Mouse (Mus musculus) erythroid progenitor cell, adult 5-6 weeks (primary cell): ENCODE data around the gene Atp6v1g3. TPM values are rescaled to one million over a fixed set of nuclear protein-coding genes. Genes with fewer than 3 reads are reported as not detected.

Experiments used
- ATAC-seq: replicated peaks from 2 replicates; pipeline ENCODE4 v1.8.0; 2016; ENCODE audit warnings: moderate number of reproducible peaks, mild to moderate bottlenecking, moderate TSS enrichment, inconsistent platforms; ENCODE audit not compliant: poor library complexity, low FRiP score, severe bottlenecking
- total RNA-seq, 2 experiments: library from RNA; stranded (forward) in 1 of 2; stranded (reverse) in 1 of 2; fragments of 150-400 nt in 1 of 2; fragments of 186-747, 209-891 nt in 1 of 2; gene quantifications; 2 replicates each; pipeline versions ENCODE4 v1.2.3 to v1.2.4; 2015 to 2017; ENCODE audit warnings: low replicate concordance in 2 of 2

The Atp6v1g3 gene
- total RNA-seq, 2 experiments from 2014 or later: not detected

DNA sequence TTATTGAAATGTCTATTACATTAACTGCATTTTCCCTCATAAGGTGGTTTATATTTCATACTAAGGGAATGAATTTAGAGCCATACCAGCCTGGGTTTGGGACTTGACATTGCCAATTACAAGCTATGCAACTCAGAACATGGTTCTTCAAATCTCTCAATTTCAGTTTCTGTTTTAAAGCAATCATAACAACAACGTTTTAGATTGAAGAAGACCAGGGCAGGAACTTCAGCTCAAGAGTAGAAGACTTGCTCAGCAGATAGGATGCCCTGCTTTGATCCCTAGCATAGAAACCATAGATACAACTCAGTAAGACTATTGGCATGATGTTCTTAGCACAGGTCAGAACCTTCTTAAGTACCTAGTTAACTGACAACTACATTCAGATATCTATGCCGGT lies 63.9 kb downstream of the Atp6v1g3 start:
- ATAC-seq: no peak

Other genes with a start within 250 kb of the Atp6v1g3 start
- gene Ptprc, start 98.0 kb upstream of the Atp6v1g3 start, total RNA-seq (2015; ENCODE audit: low replicate concordance): 101 and 117 TPM in 2 replicates
- gene Ptprc, start 98.0 kb upstream of the Atp6v1g3 start, total RNA-seq (2017; ENCODE audit: low replicate concordance): 55.3 and 66.4 TPM in 2 replicates